Mouse (Mus musculus): ENCODE data around the gene Tnrc18. TPM values are rescaled to one million over a fixed set of nuclear protein-coding genes. Genes with fewer than 3 reads are reported as not detected.

Gene Tnrc18
- total and polyA plus RNA-seq, 3 experiments = 0.71 to 7.7 (median 5.2) TPM

DNA sequence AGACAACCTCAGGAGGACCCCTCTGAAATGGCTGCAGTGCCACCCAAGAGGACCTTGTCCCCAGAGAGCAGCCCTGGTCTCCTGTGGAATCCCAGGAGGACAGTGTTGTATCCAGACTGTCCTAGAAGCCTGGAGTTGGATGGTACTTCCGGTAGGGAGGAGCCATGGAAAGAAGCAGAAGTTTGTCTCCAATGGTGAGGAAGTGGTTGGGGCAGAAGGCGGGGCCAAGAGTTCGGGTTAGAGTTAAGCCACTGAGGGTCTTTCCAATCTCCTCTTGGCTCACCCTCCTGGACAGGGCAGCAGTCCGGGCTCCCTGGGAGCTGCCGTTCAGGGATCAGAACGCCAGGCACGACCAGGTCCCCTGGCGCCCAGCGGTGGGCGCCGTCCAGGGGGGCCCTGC is 53.2 kb downstream of the Tnrc18 start:
- TF ChIP-seq POLR2A (IDR thresholded peaks at IDR 0.05; ENCODE audit: low read depth, low read length) = no peak
- no peak for TF ChIP-seq BHLHE40 (IDR thresholded peaks at IDR 0.05; ENCODE audit: low read depth, low read length)
- TF ChIP-seq TBP (conservative IDR thresholded peaks at IDR 0.05; ENCODE audit: low read depth, low read length) = no peak
- TF ChIP-seq TCF12 (IDR thresholded peaks at IDR 0.05; ENCODE audit: low read depth, low read length) = no peak
- Histone ChIP-seq H3K4me1 (ENCODE audit: control insufficient read depth in 1 of 2, insufficient read depth in 2 of 2) (peaks cover 0 to 9% of the 10 kb centered on the region in 2 experiments; a peak in 2 of 4 replicates), H3K4me3 (replicated peaks in 1 of 3; ENCODE audit: low read depth in 2 of 3, low read length in 2 of 3, poor library complexity in 1 of 3) (no peak overlapping the region), H3K27me3 (replicated peaks) (no peaks in the 10 kb centered on the region), H3K27ac (ENCODE audit: insufficient read depth, low read depth) (no peak overlapping the region), H3K4me2 (ENCODE audit: insufficient read depth, low read depth, poor library complexity, severe bottlenecking) (no peak overlapping the region), H3K9me3 (replicated peaks; ENCODE audit: low read length) (no peaks in the 10 kb centered on the region), H3K9ac (ENCODE audit: insufficient read depth, low read depth) (no peak overlapping the region), H3K79me2 (replicated peaks; ENCODE audit: control insufficient read depth, extremely low read depth, insufficient read depth, poor library complexity, severe bottlenecking) (no peaks in the 10 kb centered on the region), H3K36me3 (replicated peaks in 1 of 2; ENCODE audit: control insufficient read depth in 1 of 2, insufficient read depth in 1 of 2, low read length in 1 of 2) (peaks cover 37 to 93% of the 10 kb centered on the region in 2 experiments)
- dilution Hi-C loops (cut with MboI; ENCODE audit: extremely low pct_ligation_motif_present, extremely low pct_unique_long_range_greater_than_20kb, low sequenced_read_pairs) = no loop called here
- DNase-seq (ENCODE audit: extremely low read depth) = no peak
- in situ Hi-C loops (cut with MboI; ENCODE audit: low pct_ligation_motif_present, low pct_unique_long_range_greater_than_20kb, low sequenced_read_pairs) = loop anchor here (10.0 kb wide), 2 partner anchors 50 to 110 kb away; partner anchors contain the start of gene Tnrc18

DNA sequence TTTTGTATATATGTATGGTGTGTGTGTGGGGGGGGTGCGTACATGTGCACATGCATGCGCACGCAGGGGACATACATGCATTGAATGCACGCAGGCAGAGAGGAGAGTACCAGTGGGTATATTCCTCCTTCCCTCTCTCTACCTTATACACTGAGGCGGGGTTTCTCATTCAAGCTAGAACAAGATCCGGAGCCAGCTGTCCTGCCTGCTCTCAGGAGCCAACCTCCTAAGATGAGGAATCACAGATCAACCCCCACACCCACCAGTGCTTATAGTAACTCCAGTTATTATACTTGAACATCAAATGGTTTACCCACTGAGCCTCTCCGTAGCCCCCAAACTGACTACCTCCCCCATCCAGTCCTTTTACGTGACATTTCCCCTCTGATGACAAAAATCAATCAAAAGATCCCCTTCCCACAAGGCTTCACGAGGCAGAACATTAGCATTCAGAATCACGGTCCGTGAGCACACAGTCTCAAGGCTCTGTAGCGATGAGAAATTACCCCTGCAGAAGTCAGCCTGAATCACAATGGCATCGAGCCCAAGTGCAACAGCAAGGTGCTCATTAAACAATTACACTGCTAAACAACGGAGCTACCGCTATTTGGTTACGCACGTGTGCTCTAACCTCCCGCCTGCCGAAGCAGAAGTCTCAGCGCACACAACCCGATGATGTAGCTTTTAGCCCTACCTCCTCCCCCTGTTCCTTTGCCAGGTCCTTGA is 55.2 kb downstream of the Tnrc18 start:
- Histone ChIP-seq H3K36me3 (replicated peaks in 1 of 2; ENCODE audit: control insufficient read depth in 1 of 2, insufficient read depth in 1 of 2, low read length in 1 of 2) (peaks cover 48 to 96% of the 10 kb centered on the region in 2 experiments), H3K4me3 (replicated peaks in 1 of 3; ENCODE audit: low read depth in 2 of 3, low read length in 2 of 3, poor library complexity in 1 of 3) (no peak overlapping the region), H3K4me1 (ENCODE audit: control insufficient read depth in 1 of 2, insufficient read depth in 2 of 2) (peaks cover 0 to 9% of the 10 kb centered on the region in 2 experiments; a peak in 2 of 4 replicates), H3K9ac (ENCODE audit: insufficient read depth, low read depth) (no peak overlapping the region), H3K9me3 (replicated peaks; ENCODE audit: low read length) (no peaks in the 10 kb centered on the region), H3K4me2 (ENCODE audit: insufficient read depth, low read depth, poor library complexity, severe bottlenecking) (no peak overlapping the region), H3K27me3 (replicated peaks) (no peaks in the 10 kb centered on the region), H3K27ac (ENCODE audit: insufficient read depth, low read depth) (no peak overlapping the region), H3K79me2 (replicated peaks; ENCODE audit: control insufficient read depth, extremely low read depth, insufficient read depth, poor library complexity, severe bottlenecking) (no peaks in the 10 kb centered on the region)
- DNase-seq (ENCODE audit: extremely low read depth) = no peak
- in situ Hi-C loops (cut with MboI; ENCODE audit: low pct_ligation_motif_present, low pct_unique_long_range_greater_than_20kb, low sequenced_read_pairs) = loop anchor here (10.0 kb wide), 2 partner anchors 53 to 113 kb away; partner anchors contain the start of gene Tnrc18
- TF ChIP-seq CHD1 (IDR thresholded peaks at IDR 0.05; ENCODE audit: low read depth, low read length) (no peak), POLR2A (IDR thresholded peaks at IDR 0.05; ENCODE audit: low read depth, low read length) (no peak)
- dilution Hi-C loops (cut with MboI; ENCODE audit: extremely low pct_ligation_motif_present, extremely low pct_unique_long_range_greater_than_20kb, low sequenced_read_pairs) = no loop called here

DNA sequence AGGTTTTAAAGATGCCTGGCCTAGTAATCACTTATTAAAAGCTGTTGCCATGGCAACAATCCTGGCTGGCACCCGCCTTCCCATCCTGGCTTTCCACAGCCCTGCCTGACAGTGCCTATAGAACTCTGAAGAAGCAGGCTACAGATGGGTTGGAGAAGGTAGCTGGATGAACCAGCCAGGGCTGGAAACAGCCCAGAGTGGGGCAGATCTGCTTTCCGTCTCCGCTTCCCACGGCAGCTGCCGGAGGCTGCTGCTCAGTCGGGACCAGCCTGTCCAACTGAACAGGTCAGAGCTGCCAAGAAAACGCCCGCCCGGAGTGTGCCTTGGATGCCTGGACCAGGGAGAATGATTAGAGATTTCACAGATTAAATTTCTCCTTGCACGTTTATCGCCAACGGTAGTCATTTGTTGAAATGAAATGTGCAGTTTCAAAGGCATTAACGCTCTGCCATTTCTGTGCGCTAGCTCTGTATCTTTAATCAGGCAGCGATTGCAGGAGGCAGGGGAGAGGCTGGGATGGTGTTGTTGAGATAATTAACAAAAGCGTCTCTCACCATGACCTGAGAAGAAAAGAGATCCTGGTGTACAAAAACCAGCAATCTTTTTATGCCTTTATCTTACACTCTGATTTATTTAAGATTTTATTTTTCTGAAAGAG is 56.0 kb downstream of the Tnrc18 start:
- H3K9me3 ChIP-seq (replicated peaks; ENCODE audit: low read length) = no peaks in the 10 kb centered on the region
- peaks cover 0 to 9% of the 10 kb centered on the region in 2 experiments; a peak in 2 of 4 replicates for H3K4me1 ChIP-seq (ENCODE audit: control insufficient read depth in 1 of 2, insufficient read depth in 2 of 2)
- H3K9ac ChIP-seq (ENCODE audit: insufficient read depth, low read depth) = no peak overlapping the region
- dilution Hi-C loops (cut with MboI; ENCODE audit: extremely low pct_ligation_motif_present, extremely low pct_unique_long_range_greater_than_20kb, low sequenced_read_pairs) = no loop called here
- H3K79me2 ChIP-seq (replicated peaks; ENCODE audit: control insufficient read depth, extremely low read depth, insufficient read depth, poor library complexity, severe bottlenecking) = no peaks in the 10 kb centered on the region
- no peaks in the 10 kb centered on the region for H3K27me3 ChIP-seq (replicated peaks)
- peaks cover 49 to 96% of the 10 kb centered on the region in 2 experiments for H3K36me3 ChIP-seq (replicated peaks in 1 of 2; ENCODE audit: control insufficient read depth in 1 of 2, insufficient read depth in 1 of 2, low read length in 1 of 2)
- no peak overlapping the region for H3K4me2 ChIP-seq (ENCODE audit: insufficient read depth, low read depth, poor library complexity, severe bottlenecking)
- DNase-seq (ENCODE audit: extremely low read depth) = no peak
- TF ChIP-seq IRF4 (IDR thresholded peaks at IDR 0.05; ENCODE audit: low read depth, low read length) = no peak
- TF ChIP-seq MAZ (IDR thresholded peaks at IDR 0.05; ENCODE audit: low read depth, low read length) = no peak
- in situ Hi-C loops (cut with MboI; ENCODE audit: low pct_ligation_motif_present, low pct_unique_long_range_greater_than_20kb, low sequenced_read_pairs) = loop anchor here (10.0 kb wide), 2 partner anchors 53 to 113 kb away; partner anchors contain the start of gene Tnrc18
- no peak overlapping the region for H3K27ac ChIP-seq (ENCODE audit: insufficient read depth, low read depth)
- H3K4me3 ChIP-seq (replicated peaks in 1 of 3; ENCODE audit: low read depth in 2 of 3, low read length in 2 of 3, poor library complexity in 1 of 3) = no peak overlapping the region

Data from CH12.LX (cell line).